Mouse (Mus musculus) gastrocnemius, postnatal 10 days (tissue): ENCODE measurements around the gene Tppp. TPM values are rescaled to one million over a fixed set of nuclear protein-coding genes. Genes with fewer than 3 reads are reported as not detected.

Experiments
- total RNA-seq, 2 experiments: library from RNA; stranded (reverse); gene quantifications; 2 replicates each; pipeline ENCODE4 v1.2.3; 2021

Gene Tppp
- total RNA-seq, 2 experiments from 2014 or later: 5.5 to 5.8 TPM

Other genes with a start within 250 kb of the Tppp start
- 1 to 10 TPM; 3.5 to 3.9 TPM for gene Nkd2, start 161.8 kb upstream of the Tppp start, total RNA-seq
- gene Trip13, start 71.6 kb upstream of the Tppp start, total RNA-seq: 1 to 10 TPM; 2.2 to 2.9 TPM
- gene Brd9, start 71.6 kb upstream of the Tppp start, total RNA-seq: 10 to 100 TPM; 15.4 to 19.0 TPM
- not detected for gene Zdhhc11, start 45.6 kb upstream of the Tppp start, total RNA-seq
- gene Cep72, start 52.9 kb downstream of the Tppp start, total RNA-seq: 1 to 10 TPM; 1.6 to 2.7 TPM
- 1 to 10 TPM in 1 of 2 experiments, under 1 TPM in 1; 0.77 to 1.6 TPM for gene Slc9a3, start 112.0 kb downstream of the Tppp start, total RNA-seq
- gene Exoc3, start 199.3 kb downstream of the Tppp start, total RNA-seq: 10 to 100 TPM; 30.8 to 36.1 TPM